Mouse (Mus musculus) hindbrain, embryonic 13.5 days (tissue): Measurements from ENCODE around the gene Rptn. TPM values are rescaled to one million over a fixed set of nuclear protein-coding genes. Genes with fewer than 3 reads are reported as not detected.
"Not testable (repeated sequence)": the region's sequence is repeated elsewhere in the genome, so short reads cannot be mapped to it uniquely, and the experiment has no call there.

Experiments used
- ATAC-seq: fragments of 200-750 bp; cut with Nextera tagmentation; 2 replicates; pipeline ENCODE4 v1.8.0; 2017; ENCODE audit warnings: moderate TSS enrichment; ENCODE audit not compliant: low FRiP score
- H3K27ac ChIP-seq: fragments of 300-500 bp; sonication (generic); 2 replicates; pipeline ENCODE4 v1.5.1; 2015; ENCODE audit warnings: inconsistent platforms, mild to moderate bottlenecking, moderate library complexity
- H3K27me3 ChIP-seq: fragments of 300-500 bp; sonication (generic); 2 replicates; pipeline ENCODE4 v1.6.1; 2015; ENCODE audit warnings: mild to moderate bottlenecking, inconsistent platforms
- H3K36me3 ChIP-seq: fragments of 300-500 bp; sonication (generic); 2 replicates; pipeline ENCODE4 v1.6.1; 2015; ENCODE audit warnings: mild to moderate bottlenecking, inconsistent platforms
- H3K4me1 ChIP-seq: fragments of 300-500 bp; sonication (generic); replicated peaks from 2 replicates; pipeline ENCODE4 v1.6.1; 2015; ENCODE audit warnings: inconsistent platforms
- H3K4me2 ChIP-seq: fragments of 300-500 bp; sonication (generic); 2 replicates; pipeline ENCODE4 v1.6.1; 2015; ENCODE audit warnings: inconsistent platforms, mild to moderate bottlenecking, moderate library complexity
- H3K4me3 ChIP-seq: fragments of 300-500 bp; sonication (generic); 2 replicates; pipeline ENCODE4 v1.5.1; 2015; ENCODE audit warnings: mild to moderate bottlenecking, inconsistent platforms
- H3K9ac ChIP-seq: fragments of 300-500 bp; sonication (generic); 2 replicates; pipeline ENCODE4 v1.6.1; 2015; ENCODE audit warnings: mild to moderate bottlenecking, inconsistent platforms
- H3K9me3 ChIP-seq: fragments of 300-500 bp; sonication (generic); 2 replicates; pipeline ENCODE4 v1.6.1; 2016; ENCODE audit warnings: inconsistent platforms
- WGBS: fragments of 180-500 bp; shearing (Covaris S2); methylation state at CpG from one replicate; pipeline ENCODE4 v1.1.7; 2015; 5-methylcytosine and 5-hydroxymethylcytosine counted together
- microRNA-seq: library from miRNA; unstranded; fragments of <30 nt; microRNA quantifications from one replicate; pipeline ENCODE4, GENCODE M21; 2016
- polyA plus RNA-seq: library from polyadenylated mRNA; unstranded; fragments of >200 nt; fragmentation: Nextera tagmentation; extraction: Ambion mirVana; gene quantifications from 2 replicates; pipeline ENCODE4 v1.2.1, GENCODE M21; 2015

Rptn gene
- polyA plus RNA-seq, 1 experiment from 2014 or later, result not detected

DNA sequence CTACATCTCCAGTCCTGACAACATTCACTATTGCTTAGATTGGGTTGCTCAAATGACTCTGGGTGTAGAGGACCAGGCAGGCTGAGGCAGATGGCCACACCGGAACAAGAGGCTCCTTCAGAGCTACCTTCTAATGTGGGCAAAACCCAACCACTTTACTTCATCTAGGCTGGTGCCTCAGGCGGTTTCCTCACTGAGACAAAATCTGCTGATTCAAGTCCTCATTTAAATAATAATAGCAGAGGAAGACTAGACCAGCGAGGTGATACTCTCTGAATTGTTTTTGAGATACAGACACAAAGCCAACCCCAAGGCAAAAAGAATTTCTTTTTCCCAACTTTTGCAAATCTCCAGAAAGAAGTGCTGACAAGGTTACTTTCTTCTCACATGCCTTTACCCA is 38.2 kb downstream of the Rptn start:
- Histone ChIP-seq H3K27me3 (no peaks in the 10 kb centered on the region), H3K9ac (no peak overlapping the region), H3K4me2 (no peak overlapping the region), H3K27ac (no peak overlapping the region), H3K4me3 (no peak overlapping the region), H3K36me3 (no peaks in the 10 kb centered on the region), H3K4me1 (no peaks in the 10 kb centered on the region), H3K9me3 (no peaks in the 10 kb centered on the region)
- WGBS, result 43% methylated on average over 3 of the region's 3 CpGs
- ATAC-seq, result no peak

DNA sequence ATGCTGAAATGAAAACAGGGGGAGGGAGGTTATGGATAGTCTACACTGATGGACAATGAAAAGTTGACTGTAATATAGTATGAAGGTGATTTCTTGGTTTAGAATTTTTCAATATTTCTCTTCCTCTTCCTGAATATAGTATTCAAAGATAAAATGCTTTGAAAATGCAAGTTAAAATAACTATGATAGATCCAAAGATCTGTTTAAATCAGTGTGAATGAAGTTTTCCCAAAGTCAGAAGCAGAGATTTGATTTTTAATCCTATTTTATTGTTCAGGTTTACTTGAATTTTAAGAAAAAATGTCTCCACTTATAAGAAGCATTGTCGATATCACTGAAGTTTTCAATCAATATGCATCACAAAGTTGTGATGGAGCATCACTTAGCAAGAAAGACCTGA is 48.5 kb downstream of the Rptn start, which contains the start of gene Tchh:
Gene Tchh (plus strand): TSS at position 301 of the 400 bp plus-strand sequence.
- peak within 1 kb of the TSS; percentile 94 for H3K4me2 ChIP-seq
- no peaks in the 10 kb centered on the region for H3K36me3 ChIP-seq
- no peaks in the 10 kb centered on the region for H3K9me3 ChIP-seq
- 94% methylated on average over 1 of the region's 1 CpGs for WGBS
- H3K27ac ChIP-seq, result no peak within 1 kb of the TSS
- peaks cover 33% of the 10 kb centered on the region for H3K4me1 ChIP-seq
- H3K9ac ChIP-seq, result no peak within 1 kb of the TSS
- H3K27me3 ChIP-seq, result peaks cover 52% of the 10 kb centered on the region
- no peak for ATAC-seq
- peak within 1 kb of the TSS; percentile 62 for H3K4me3 ChIP-seq

DNA sequence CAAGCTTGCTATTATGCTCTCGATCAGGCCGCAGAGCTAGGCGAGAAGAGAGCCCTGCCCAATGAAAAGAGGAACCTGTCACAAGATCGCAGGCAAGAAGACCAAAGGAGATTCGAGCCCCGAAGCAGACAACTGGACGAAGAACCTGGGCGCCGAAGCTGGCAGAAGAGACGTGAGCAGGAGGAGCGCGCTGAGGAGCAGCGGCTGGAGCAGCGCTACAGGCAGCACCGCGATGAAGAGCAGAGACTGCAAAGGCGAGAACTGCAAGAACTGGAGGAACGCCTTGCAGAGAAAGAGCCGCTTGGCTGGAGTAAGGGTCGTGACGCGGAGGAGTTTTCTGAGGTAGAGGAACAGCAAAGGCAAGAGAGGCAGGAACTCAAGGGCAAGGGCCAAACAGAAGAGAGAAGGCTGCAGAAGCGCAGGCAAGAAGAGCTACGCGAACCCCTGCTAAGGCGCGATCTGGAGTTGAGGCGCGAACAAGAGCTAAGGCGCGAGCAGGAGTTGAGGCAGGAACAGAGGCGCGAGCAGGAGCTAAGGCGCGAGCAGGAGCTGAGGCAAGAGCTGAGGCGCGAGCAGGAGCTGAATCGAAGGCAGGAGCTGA is 50.1 kb downstream of the Rptn start:
- H3K4me2 ChIP-seq, result peak overlapping the region; percentile 94
- no peaks in the 10 kb centered on the region for H3K9me3 ChIP-seq
- no peaks in the 10 kb centered on the region for H3K36me3 ChIP-seq
- peak overlapping the region; percentile 74 for H3K9ac ChIP-seq
- no peak overlapping the region for H3K27ac ChIP-seq
- H3K27me3 ChIP-seq, result peaks cover 62% of the 10 kb centered on the region
- peaks cover 41% of the 10 kb centered on the region for H3K4me1 ChIP-seq
- WGBS, result under 1% methylated on average over 38 of the region's 38 CpGs
- no peak for ATAC-seq
- H3K4me3 ChIP-seq, result peak overlapping the region; percentile 62

DNA sequence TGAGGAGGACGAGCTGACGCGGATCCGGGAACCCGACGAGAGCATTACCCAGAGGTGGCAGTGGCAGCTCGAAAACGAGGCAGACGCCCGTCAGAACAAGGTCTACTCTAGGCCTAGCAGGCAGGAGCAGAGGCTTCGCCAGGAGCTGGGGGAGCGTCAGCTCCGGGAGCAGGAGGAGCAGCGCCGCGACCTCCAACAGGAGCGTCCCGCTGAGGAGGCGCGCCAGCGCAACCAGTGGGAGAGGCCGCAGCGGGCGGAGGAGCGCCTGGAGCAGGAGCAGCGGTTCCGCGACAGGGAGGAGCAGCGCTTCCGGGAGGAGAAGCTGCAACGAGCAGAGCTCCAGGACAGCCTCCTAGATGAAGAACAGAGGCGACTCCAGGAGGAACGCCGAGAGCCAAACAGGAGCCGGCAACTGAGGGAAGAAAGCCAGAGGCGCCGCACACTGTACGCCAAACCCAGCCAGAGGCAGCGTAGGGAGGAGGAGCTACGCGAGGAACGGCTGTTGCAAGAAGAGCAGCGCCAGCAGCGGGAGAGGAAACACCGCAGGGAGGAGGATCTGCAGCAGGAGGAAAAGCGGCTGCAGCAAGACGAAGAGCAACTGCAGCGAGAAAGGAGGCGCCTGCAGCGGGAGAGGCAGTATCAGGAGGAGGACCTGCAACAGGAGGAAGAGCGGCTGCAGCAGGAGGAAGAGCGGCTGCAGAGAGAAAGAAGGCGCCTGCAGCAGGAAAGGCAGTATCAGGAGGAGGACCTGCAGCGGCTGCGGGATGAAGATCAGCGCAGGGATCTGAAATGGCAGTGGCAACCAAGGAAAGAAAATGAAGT is 51.1 kb downstream of the Rptn start:
- Histone ChIP-seq H3K27ac (peak overlapping the region; percentile 81), H3K9ac (peak overlapping the region; percentile 74), H3K36me3 (no peaks in the 10 kb centered on the region), H3K27me3 (peaks cover 65% of the 10 kb centered on the region), H3K4me1 (peaks cover 41% of the 10 kb centered on the region), H3K4me2 (peak overlapping the region; percentile 94), H3K9me3 (no peaks in the 10 kb centered on the region), H3K4me3 (peak overlapping the region; percentile 62)
- ATAC-seq, result peak; percentile 87
- under 1% methylated on average over 56 of the region's 56 CpGs for WGBS

DNA sequence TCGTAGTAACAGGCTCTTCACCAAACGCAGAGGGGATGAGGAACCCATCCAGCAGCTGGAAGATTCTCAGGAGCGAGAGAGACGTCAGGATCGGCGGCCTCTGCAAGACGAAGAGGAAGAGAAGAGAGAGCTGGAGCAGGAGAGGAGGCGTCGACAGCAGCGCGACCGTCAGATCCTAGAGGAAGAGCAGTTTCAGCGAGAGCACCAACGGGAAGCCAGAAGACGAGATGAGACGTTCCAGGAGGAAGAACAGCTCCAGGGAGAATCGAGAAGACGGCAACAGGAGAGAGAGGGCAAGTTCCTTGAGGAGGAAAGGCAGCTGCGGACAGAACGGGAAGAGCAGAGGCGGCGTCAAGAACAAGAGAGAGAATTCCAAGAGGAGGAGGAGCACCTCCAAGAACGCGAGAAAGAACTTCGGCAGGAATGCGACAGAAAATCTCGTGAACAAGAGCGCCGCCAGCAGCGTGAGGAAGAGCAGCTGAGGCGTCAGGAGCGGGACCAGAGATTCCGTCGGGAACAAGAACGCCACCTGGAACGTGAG is 51.7 kb downstream of the Rptn start:
- under 1% methylated on average over 36 of the region's 36 CpGs for WGBS
- H3K27ac ChIP-seq, result peak overlapping the region; percentile 81; the same call in 1 of the 2 replicates
- H3K4me1 ChIP-seq, result peaks cover 41% of the 10 kb centered on the region
- peaks cover 69% of the 10 kb centered on the region for H3K27me3 ChIP-seq
- peak overlapping the region; percentile 62 for H3K4me3 ChIP-seq
- H3K9me3 ChIP-seq, result no peaks in the 10 kb centered on the region
- peak overlapping the region; percentile 94 for H3K4me2 ChIP-seq
- no peaks in the 10 kb centered on the region for H3K36me3 ChIP-seq
- peak overlapping the region; percentile 74 for H3K9ac ChIP-seq
- ATAC-seq, result peak; percentile 37; the same call in 1 of the 2 replicates

DNA sequence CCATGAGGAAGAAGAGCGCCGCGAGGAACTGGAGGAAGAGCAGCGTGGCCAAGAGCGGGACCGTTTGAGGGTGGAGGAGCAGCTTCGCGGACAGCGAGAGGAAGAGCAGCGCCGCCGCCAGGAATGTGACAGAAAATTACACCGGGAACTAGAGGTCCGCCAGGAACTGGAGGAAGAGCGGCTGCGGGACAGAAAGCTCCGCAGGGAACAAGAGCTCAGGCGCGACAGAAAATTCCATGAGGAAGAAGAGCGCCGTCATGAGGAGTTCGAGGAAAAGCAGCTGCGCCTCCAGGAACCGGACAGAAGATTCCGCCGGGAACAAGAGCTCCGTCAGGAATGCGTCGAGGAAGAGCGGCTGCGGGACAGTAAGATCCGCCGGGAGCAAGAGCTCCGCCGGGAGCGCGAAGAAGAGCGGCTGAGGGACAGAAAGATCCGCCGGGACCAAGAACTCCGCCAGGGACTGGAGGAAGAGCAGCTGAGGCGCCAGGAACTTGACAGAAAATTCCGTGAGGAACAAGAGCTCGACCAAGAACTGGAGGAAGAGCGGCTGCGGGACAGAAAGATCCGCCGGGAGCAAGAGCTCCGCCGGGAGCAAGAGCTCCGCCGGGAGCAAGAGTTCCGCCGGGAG is 52.7 kb downstream of the Rptn start:
- H3K4me3 ChIP-seq, result peak overlapping the region; percentile 62
- H3K36me3 ChIP-seq, result no peaks in the 10 kb centered on the region
- H3K9me3 ChIP-seq, result no peaks in the 10 kb centered on the region
- H3K27me3 ChIP-seq, result peaks cover 62% of the 10 kb centered on the region
- no peak for ATAC-seq
- H3K4me2 ChIP-seq, result peak overlapping the region; percentile 94
- peak overlapping the region; percentile 63 for H3K9ac ChIP-seq
- no peak overlapping the region for H3K27ac ChIP-seq
- under 1% methylated on average over 54 of the region's 54 CpGs for WGBS
- H3K4me1 ChIP-seq, result peaks cover 41% of the 10 kb centered on the region

DNA sequence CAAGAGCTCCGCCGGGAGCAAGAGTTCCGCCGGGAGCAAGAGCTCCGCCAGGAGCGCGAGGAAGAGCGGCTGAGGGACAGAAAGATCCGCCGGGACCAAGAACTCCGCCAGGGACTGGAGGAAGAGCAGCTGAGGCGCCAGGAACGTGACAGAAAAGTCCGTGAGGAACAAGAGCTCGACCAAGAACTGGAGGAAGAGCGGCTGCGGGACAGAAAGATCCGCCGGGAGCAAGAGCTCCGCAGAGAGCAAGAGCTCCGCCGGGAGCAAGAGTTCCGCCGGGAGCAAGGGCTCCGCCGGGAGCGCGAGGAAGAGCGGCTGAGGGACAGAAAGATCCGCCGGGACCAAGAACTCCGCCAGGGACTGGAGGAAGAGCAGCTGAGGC is 53.2 kb downstream of the Rptn start:
- peaks cover 41% of the 10 kb centered on the region for H3K4me1 ChIP-seq
- not testable (repeated sequence) for ATAC-seq, H3K36me3 ChIP-seq, H3K9me3 ChIP-seq, H3K27ac ChIP-seq
- H3K4me2 ChIP-seq, result peak overlapping the region; percentile 94
- H3K4me3 ChIP-seq, result peak overlapping the region; percentile 62
- H3K9ac ChIP-seq, result peak overlapping the region; percentile 63
- 1% methylated on average over 32 of the region's 32 CpGs for WGBS
- peaks cover 62% of the 10 kb centered on the region for H3K27me3 ChIP-seq

DNA sequence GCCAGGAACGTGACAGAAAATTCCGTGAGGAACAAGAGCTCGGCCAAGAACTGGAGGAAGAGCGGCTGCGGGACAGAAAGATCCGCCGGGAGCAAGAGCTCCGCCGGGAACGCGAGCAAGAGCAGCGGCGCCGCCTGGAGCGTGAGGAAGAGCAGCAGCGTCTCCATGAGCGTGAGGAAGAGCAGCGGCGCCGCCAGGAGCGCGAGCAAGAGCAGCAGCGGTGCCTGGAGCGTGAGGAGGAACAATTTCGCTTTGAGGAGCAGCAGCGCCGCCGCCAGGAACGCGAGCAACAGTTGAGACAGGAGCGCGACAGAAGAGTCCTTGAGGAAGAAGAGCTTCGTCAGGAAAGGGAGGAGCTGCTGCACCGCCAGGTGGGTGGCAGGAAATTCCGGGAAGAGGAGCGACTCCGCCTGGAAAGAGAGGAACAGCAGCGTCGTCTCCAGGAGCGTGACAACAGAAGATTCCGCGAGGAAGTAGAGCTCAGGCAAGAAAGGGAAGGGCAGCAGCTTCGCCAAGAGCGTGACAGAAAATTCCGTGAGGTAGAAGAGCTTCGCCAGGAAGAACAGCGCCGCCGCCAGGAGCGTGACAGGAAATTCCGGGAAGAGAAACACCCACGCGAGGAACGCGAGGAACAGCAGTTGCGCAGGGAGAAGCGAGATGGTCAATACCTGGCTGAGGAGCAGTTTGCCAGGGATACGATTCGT is 53.8 kb downstream of the Rptn start:
- Histone ChIP-seq H3K4me1 (peaks cover 41% of the 10 kb centered on the region), H3K4me3 (peak overlapping the region; percentile 62), H3K9ac (peak overlapping the region; percentile 63), H3K36me3 (no peaks in the 10 kb centered on the region), H3K27ac (no peak overlapping the region), H3K4me2 (peak overlapping the region; percentile 94), H3K9me3 (no peaks in the 10 kb centered on the region), H3K27me3 (peaks cover 59% of the 10 kb centered on the region)
- under 1% methylated on average over 59 of the region's 59 CpGs for WGBS
- ATAC-seq, result peak; percentile 57

Small RNA genes lying within 50 kb of the gene (microRNA-seq; reads per million reads assigned to microRNA genes)
- not detected for gene Gm22752
- gene Gm44353, result not detected

Other genes starting within 250 kb of the Rptn start
- gene Crnn, start 248.9 kb upstream of the Rptn start, polyA plus RNA-seq, result not detected in 2 replicates
- gene Flg2, start 196.4 kb upstream of the Rptn start, polyA plus RNA-seq, result not detected in 2 replicates
- gene Flg, start 120.2 kb upstream of the Rptn start, polyA plus RNA-seq, result not detected in 2 replicates
- not detected in 2 replicates for gene Hrnr, start 74.0 kb upstream of the Rptn start, polyA plus RNA-seq
- gene Tchh, start 48.6 kb downstream of the Rptn start, polyA plus RNA-seq, result 0.95 and 1.2 TPM in 2 replicates
- not detected in 2 replicates for gene Tchhl1, start 75.1 kb downstream of the Rptn start, polyA plus RNA-seq
- gene S100a11, start 126.8 kb downstream of the Rptn start, polyA plus RNA-seq, result 225 and 247 TPM in 2 replicates
- 191 and 200 TPM in 2 replicates for gene S100a10, start 161.4 kb downstream of the Rptn start, polyA plus RNA-seq